Mouse (Mus musculus) megakaryocyte, embryonic 14.5 days (primary cell): ENCODE measurements at regions not wholly inside any gene's neighbourhood (a gene's known extent, or its start where the extent isn't known, plus 50 kb on each side); places are given as distances from the start of the nearest gene placed in this dataset.

Source experiments
- FLI1 ChIP-seq: IDR thresholded peaks from 2 replicates; pipeline ENCODE4 v1.6.1; 2012; ENCODE audit warnings: low read length, inconsistent platforms, mixed read lengths
- GATA1 ChIP-seq: IDR thresholded peaks from 3 replicates; pipeline ENCODE4 v1.6.1; 2012; ENCODE audit warnings: mixed read lengths, low read length, inconsistent platforms, borderline replicate concordance

DNA sequence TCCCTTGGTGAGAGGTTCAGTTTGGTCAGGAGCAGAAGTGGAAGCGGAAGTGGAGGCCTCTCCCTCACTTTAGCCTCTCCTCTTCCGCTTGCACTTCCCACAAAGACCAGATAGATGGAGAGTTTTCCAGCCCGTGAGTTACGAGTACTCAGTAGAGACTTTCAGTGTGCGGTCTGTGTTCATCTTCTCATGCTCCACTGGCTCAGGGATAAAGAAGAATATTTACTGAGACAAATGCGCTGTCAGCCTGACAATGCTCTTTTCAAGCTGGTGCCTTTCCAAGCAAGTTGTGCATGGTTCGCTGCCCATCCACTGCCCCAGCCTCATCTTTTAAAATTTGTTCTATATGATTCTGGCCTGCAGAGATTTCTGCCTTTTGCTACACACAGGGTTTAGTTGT is 141.8 kb upstream of the Gm6793 start:
- TF ChIP-seq GATA1: no peak
- no peak for TF ChIP-seq FLI1
